Mouse (Mus musculus): ENCODE results near the gene Cavin2.

Gene Cavin2

DNA sequence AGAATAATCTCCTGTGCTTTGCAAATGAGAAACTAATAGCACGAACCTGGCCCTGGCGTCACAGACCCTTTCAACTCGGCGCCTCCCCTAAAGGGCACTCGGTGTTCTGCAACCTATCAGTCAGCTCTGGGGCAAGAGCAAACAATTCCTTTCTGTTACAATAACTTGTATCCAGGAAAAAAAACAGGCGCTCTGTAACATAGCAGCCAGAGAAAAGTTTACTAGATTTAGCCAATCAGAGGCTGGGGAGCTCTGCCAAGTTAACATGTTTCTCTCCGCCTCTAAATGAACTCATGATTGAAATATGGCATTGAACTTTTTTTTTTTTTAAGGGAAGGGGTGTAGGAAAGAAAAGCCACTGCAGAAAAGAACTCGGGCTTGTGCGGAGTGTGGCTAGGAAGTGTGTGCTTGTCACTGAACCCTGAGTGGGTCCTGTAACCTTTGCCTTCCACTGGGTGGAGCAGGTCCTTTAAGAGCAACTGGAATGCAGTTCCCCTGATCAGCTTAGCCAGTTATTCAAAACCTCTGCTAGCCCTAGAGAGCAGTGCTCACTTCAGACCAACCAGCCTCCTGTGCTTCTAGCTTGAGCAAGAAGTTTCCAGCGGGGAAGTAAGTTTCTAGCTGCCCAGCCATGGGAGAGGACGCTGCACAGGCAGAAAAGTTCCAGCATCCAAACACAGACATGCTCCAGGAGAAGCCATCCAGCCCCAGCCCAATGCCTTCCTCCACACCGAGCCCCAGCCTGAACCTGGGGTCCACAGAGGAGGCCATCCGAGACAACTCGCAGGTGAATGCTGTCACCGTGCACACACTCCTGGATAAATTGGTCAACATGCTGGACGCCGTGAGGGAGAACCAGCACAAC lies at the start of gene Cavin2:
Gene Cavin2, plus strand, starts transcription at position 372 of the 865 bp plus-strand sequence.
- DNase-seq, result no peak

DNA sequence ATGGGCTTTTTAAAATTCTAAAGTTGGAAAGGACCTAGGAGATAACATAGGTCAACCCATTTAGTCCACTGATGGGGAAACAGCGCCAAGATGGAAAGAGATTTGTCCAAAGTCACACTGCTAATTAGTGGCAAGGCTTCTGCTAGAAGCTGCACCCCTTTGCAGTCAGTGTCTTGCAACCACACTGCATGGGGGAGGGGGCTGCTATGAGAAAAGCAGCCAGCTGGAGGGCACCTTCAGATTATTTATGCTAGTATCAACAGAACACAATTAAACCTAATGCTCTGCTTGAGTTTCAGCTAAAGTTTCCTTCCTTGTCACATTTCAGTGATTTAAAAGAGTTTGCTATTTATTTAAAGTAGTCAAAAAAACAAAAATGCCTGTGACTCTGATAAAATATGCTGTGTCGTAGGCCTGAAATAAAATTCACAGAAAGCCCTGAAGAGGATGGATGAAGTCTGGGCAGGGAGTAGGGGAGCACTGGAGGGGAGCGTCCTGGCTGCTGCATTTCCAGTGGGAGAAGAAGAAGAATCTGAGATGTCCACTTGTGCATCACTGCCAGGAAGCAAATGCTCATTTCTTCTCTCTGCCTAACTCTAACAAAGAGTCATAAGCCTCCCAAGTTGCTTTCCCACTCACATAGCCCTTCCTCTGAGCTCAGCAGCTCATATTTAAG lies 47.5 kb upstream of the Cavin2 start:
- no peak for DNase-seq

DNA sequence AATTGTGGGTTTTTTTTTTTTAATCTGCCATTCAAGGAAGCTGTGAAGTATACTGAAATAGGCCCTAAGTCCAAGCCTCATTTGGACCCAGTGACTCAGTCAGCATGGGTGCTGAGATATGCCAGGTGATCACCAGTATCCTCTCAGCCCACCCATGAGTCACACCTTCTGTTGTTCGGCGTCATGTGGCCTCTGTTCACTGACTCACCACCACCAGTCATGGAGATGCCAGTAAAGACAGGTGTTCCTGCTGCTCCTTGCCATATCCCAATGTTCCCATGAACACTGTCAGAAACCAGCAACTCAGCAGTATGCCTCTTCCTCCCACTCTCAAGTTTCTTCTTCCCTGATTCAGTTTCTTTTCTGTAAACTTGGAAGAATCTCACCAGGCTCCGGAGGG lies 45.6 kb upstream of the Cavin2 start:
- no peak for DNase-seq

DNA sequence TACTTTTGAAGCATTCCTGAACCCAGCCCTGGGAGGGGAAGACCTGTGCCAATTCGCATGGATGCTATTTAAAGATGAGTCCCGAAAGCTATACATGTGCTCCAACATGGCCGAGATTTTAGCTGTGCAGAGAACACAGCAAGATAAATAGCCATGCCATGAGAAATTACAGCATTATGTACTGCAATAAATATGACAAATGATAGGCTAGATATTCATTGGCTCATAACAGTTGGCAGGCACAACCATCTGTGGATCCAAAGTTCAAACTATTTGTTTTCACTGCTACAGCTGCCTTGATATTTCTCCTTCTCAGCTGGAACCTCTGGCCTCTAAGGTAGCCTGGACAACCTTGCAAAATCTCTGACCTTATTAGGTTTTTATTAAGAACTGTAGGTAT lies 45.1 kb upstream of the Cavin2 start:
- no peak for DNase-seq

DNA sequence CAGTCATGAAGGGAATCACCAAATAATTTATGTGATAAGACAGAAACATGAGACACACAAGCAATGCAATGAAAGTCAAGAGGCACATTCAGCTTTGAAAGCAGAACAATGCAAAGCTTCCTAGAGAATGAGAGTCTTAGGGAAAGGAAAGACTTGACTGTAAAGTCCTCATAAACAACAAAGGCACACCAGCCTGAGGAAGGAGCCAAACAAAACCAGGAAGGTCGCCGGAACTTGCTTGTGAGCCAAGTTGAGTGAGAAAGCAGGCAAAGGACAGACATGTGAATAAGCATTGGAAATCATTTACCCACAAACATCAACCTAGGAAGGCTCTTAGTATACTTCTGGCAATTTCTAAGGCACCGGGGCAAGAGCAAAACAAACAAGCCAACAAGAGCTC lies 43.5 kb upstream of the Cavin2 start:
- no peak for DNase-seq

DNA sequence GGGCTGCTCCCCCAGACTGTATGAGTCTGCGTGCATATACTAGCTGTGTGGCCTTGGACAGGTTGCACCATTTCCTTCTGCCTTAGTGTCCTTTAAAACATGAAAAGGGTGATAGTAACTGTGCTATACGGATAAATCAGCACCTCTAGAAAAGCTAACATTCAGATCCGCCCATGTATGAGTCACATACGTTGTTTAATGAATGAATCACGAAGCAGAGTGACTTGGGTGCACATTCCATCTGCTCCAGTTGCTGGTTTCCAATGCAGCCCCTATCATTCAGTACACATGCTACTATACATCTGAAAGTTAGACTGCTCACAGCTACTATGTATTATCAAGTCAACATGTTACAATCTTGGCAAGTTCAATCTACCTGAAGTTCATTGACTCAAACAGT lies 38.6 kb upstream of the Cavin2 start:
- DNase-seq, result no peak

DNA sequence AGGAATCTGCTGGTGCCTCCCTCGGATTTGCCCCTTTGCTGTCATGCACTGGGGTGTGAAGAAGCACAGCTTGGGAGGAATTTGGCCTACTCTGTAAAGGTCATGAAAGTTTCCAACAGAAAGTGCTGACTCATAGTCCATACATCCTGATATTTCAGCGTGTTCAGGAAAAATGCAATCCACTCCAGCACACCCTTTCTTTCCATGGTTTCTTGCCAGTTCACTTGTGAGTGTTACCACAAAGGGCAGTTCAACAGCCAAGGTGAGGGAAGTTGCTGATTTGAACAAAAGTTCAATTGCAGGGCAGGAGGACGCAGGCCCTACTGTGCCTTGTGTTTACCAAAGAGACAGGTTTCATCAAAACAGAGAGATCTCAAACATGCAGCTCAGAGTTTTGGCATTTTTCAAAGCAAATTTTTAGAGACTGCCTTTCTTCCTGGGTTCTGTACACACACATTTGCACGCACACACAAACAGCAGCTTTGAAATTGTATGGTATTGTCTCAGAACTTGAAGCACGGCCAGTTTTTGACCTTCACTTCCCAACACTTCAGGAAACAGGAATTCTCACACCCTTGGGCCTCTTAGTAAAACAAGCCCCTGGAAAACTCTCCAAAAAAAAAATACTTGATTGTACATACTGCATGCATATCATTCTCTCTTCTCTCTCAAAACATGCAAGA lies 23.7 kb upstream of the Cavin2 start:
- no peak for DNase-seq

DNA sequence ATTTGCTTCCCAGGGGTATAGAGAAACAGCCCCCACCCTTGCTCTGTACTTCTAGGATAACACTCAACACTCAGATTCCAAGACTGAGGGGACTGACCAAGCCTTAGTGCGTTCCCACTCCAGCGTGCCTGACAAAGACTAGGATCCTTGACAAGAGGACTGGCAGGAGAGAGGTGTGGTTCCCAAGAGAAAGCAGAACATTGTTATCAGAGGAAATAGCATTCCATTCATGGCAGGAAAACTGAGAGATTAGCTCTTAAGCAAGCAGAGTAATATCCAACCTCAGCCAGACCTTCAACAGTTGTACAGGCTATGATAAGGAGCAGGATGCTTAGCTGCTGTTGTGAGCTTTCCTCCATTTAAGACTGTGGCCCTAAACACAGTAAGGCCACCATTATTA lies 23.0 kb upstream of the Cavin2 start:
- DNase-seq, result no peak

DNA sequence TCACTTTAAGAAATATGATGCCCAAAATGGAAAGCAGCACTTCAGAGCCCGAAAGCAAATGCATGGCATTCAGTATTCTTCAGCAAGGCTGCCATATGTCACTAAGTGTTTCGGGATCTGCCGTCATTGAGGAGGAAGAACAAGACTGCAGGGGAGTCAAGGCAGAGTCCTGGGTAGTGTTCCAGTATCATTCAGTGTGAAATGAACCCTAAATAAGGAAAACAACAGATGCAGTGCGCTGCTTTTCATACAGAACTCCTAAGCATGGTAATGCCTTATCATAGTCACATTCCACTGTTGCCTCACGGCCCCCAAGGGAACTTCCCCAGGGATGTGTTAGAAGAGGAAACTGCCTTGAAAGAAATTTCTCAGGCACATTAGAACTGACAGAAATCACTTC lies 21.8 kb upstream of the Cavin2 start:
- DNase-seq, result no peak

DNA sequence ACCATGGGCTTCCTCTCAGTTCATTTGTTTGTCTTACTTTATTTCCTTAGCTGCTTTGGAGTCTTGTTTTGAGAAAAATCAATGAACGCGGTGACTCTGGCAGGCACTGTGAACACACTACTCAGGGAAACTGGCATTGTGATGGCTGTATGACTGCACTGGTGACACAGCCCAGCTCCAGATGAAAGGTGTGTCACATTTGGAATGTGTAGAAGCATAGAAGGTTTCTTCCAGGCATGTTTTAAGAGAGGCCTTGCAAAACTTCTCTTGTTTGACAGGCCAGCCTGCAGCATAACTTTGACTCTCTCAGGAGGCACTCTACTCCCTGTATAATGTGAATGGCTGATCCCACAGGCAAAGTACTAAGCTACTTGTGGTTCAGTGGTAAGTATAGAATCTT lies 20.7 kb upstream of the Cavin2 start:
- no peak for DNase-seq

DNA sequence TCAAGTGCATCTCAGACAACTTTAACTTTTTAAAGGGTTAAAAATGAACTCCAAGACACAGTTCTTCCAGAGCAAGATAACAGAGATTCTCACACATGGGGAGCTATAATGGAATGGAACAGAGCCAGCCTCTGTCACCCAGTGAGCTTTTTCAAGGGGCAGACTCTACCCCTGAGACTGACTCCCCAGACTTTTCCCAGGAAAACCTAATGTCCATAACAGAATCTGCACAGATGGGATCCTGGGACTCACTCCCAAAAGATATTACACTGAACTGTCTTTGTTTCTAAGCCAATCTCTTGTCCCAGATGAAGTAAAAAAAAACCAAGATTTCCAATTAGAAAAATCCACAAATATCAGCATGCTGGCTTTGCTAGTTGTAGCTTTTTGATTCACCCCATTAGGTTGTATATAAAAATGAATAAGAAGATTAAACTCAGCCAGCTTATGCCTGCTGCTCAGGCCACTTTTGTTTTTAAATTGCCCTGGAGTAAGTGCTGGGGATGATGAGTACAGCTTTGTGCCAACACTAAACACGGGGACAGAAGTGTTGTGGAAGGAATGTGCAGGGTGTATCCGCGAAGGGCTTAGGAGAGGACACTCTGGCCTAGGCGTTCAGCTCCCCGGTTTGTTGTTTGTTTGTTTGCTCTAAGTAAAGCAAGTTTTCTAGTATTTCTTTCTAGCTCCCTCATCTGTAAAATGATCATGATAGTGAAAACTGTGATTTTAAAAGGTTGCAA lies 18.6 kb upstream of the Cavin2 start:
- DNase-seq, result no peak

DNA sequence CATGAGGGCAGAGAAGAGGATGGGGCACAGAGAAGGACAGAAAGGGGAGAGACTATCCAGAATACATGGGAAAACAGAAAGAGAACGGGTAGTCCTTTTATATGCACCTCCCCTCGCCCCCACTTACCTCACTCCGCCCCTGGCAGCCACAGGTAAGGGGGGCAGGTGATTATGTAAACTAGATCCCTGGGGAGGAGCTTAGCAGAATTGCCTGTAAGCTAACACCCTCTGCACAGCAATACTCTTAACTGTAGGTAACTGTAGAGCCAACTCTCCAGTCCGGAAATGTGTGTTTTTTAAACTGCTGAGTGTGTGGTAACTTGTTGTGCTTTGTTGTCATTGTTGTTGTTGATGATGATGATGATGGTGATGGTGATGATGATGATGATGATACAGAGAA lies 17.1 kb upstream of the Cavin2 start:
- no peak for DNase-seq

DNA sequence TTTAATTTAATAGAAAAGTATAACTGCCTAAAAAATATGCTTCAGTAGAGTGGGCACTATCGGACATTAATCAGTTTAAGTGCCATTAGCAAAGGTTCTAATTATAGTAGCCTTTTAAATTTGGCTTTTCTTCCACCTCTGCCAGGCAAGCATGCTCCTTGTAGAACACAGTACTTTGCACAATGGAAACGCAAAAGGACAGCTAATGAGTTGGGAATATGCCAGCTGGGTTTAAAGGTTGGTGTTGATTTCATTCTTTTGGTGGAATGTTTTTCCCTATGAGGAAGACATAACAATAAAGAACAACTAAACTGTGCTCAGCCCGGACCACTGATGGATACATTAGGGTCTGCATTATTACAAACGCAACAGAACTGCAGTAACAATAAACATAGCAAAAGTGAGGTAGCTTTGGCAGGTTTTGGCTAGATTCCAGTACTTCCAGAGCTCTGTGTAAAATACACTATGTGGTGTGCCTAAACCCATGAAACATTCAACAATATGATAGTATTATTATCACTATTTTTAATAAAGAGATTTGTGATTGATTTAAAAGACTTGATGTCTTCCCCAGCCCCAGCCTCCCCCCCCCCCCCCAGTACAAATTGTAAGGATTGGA lies 16.2 kb upstream of the Cavin2 start:
- DNase-seq, result no peak

DNA sequence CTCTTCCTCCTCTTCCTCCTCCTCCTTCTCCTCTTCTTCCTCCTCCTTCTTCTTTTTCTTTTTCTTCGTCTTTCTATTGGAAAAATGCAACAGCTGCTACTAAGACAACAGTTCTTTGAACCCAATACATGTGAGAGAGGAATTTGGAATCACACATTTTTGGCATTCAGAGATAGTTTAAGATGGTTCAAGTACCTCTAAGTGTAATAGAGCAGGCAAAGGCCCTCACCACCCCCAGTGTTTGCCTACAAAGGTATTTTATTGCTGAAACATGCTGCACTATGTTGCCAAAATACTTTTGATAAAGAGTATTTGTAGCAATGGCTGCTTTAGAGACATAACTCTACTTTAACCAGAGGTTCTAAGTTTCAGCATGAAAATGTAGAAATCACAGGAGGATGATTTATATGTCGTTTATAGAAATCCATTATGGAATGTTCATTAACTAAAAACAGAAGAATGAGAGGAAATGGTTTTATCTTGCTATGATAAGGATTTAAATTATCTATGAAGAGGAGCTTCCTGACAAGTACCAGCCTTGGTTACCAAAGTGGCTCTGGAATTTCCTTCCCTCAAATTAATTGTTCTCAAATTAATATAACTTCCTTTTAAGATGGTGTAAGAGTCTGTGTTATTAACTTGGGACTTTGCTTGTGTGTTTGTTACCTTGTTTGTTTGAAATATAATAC lies 10.9 kb upstream of the Cavin2 start:
- DNase-seq, result no peak

DNA sequence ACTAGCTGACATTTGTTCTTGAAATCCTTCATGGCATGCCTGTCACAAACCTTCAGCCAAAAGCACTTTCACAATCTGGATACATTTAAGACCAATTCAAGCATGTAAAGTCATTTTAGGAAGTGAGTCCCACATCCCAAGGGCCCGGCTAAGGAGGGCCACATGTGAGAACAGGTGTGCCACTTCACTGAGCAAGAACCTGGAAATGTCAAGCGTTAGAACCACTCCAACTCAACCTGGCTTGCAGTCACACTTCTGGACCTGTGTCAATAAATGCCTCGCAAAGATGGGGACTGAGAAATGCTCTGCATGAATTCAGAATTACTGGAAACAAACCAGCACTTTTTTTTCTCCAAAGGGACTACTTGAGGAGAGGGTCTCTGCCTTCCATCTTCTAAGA lies 725 bp upstream of the Cavin2 start:
- DNase-seq, result no peak

DNA sequence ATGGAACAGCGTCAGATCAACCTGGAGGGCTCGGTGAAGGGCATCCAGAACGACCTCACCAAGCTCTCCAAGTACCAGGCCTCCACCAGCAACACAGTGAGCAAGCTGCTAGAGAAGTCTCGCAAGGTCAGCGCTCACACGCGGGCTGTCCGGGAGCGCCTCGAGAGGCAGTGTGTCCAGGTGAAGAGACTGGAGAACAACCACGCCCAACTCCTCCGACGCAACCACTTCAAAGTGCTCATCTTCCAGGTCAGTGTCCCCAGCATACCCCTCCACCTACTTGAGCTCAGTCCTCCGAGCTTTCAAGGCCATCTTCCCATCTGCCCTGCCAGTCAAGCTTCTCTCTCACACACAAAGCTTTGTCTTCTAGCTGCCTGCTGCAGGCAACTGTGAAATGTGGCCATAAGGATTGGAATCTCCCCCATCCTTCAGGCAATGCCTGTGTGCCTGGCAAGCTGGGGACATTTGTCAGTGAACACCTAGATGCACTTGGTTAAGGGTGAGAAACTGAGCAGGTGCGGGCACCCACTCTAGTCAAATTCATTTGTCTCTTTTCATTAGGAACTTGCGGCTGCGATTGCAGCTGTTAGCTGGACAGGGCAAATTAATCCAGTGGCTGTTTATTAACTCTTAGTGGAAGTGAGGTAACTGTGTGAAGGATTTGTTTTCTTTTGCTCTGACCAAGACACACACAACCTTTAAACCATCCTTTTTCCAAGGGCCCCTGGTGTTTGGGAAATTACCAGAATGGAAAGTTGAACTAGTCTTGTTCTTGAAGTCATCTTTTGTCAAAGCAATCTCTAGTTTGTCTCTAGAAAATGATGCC lies 907 bp downstream of the Cavin2 start:
- DNase-seq, result no peak

DNA sequence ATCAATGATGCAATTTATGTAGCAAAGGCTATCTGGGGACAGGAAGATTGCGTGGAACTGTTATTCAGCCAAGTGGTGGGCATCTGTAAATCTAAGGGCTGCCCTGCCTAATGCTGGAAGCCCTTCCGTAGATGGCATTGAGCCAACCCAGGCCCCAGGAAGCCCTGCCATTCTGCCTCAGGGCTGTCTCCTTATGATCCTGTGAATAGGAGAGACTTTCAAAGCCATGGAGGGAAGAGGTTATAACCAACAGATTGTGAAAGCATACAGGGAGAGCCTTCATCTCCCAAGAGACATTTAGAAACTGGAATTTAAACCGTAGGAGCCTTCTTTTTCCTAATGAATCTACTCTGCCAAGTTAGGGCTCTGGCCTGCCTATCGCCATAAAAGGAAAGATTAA lies 1.7 kb downstream of the Cavin2 start:
- no peak for DNase-seq

DNA sequence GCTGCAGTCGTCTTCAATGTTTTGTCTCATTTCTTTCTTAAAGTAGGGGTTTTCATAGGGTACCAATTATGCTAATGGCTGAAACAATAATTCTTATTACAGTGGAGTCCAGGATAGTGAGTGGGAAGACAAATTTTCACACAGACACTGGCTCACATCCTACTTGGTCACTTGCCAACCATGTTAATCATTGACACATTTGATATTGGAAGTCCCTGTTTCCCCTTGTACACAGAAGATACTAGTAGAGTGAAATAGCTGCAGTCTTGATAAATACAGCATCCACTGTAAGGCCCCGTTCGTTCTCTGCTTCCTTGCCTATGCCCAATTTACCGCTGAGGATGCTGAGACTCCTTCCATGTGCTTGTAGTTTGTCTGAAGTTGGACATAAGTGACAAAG lies 3.4 kb downstream of the Cavin2 start:
- no peak for DNase-seq

DNA sequence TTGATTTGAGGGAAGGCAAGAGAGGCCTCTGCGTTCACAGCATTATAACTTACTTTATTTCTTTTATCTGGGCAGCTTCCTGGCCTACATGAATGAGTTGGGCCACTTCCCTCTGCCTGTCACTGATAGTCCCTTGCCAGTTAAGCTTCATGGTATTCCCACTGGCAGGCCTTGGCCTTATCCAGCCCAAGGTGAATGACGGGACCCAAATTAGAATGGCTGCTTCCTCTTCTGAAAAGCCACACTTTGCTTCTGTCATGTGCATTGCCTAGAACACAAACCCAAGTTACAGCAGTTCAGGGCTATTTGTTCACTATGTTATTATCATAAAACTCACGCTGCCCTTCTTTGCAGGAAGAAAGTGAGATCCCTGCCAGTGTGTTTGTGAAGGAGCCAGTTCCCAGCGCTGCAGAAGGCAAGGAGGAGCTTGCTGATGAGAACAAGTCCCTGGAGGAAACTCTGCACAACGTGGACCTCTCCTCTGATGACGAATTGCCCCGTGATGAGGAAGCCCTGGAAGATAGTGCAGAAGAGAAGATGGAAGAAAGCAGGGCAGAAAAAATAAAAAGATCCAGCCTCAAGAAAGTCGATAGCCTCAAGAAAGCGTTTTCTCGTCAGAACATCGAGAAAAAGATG lies 11.5 kb downstream of the Cavin2 start:
- no peak for DNase-seq

DNA sequence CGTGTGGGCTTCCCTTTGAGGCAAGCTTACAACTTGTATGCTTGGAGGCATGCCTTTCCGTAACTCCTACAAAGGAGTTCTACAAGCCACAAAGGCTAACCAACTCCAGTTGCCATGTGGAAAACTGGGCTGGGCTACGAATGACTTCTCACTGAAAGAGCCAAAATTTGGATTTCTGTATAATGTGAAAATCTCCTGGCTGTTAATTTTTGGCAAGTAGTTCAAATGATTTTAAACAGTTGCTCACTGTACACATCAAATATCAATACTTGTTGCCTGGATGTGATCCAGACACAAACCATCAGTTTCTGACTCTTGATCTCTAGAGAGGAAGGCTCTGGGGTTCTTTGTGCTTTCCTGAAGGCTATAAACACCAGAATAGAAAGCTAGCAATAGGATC lies 18.1 kb downstream of the Cavin2 start:
- no peak for DNase-seq

DNA sequence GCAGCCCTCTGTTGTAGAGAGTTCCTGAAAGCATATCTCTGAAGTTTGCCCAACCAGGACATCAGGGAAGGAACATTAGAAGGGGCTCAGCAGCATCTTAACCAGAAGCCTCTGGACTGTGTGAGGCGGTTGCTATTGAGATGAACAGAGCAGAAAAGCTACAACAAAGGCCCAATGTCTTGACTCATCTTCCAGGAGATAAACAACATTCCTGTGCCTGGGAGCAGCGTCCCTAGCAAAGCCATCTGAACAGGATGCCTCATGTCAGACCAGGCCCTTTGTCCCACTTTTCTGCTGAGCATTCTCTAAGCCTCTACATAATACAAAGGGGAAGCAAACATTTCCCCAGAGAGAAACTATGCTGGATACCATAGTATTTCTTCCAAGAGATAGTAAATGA lies 26.6 kb downstream of the Cavin2 start:
- no peak for DNase-seq
